Mouse (Mus musculus) G1E (cell line): ENCODE measurements around the gene P2ry12. TPM values are rescaled to one million over a fixed set of nuclear protein-coding genes. Genes with fewer than 3 reads are reported as not detected.

Experiments used
- ATAC-seq: 2 replicates; pipeline ENCODE4 v1.8.0; 2016; ENCODE audit warnings: mild to moderate bottlenecking; ENCODE audit not compliant: insufficient number of reproducible peaks, poor library complexity, low FRiP score, severe bottlenecking; ENCODE audit errors: extremely low read depth
- DNase-seq: peaks from one replicate; pipeline ENCODE4 v3.0.0; 2012; ENCODE audit warnings: low spot score
- H3K27me3 ChIP-seq: 2 replicates; pipeline ENCODE4 v1.6.1; 2012; ENCODE audit warnings: mild to moderate bottlenecking, low read length, inconsistent platforms; ENCODE audit not compliant: insufficient read depth
- H3K36me3 ChIP-seq: replicated peaks from 2 replicates; pipeline ENCODE3; 2012; ENCODE audit warnings: mild to moderate bottlenecking, inconsistent platforms
- H3K4me1 ChIP-seq: 2 replicates; pipeline ENCODE4 v1.6.1; 2012; ENCODE audit warnings: low read depth, low read length, inconsistent platforms, mixed read lengths; ENCODE audit not compliant: insufficient read depth
- H3K4me3 ChIP-seq: 2 replicates; pipeline ENCODE4 v1.5.1; 2012; ENCODE audit warnings: low read depth, mild to moderate bottlenecking, inconsistent platforms, low read length, moderate library complexity, mixed read lengths
- H3K9me3 ChIP-seq: replicated peaks from 2 replicates; pipeline ENCODE4 v1.6.1; 2012; ENCODE audit warnings: inconsistent platforms
- CTCF ChIP-seq: IDR thresholded peaks from 2 replicates; pipeline ENCODE4 v1.5.1; 2012; ENCODE audit warnings: low read depth, low read length, inconsistent platforms, mixed read lengths
- GATA1 ChIP-seq: IDR thresholded peaks from 2 replicates; pipeline ENCODE4 v1.6.1; 2012; ENCODE audit warnings: borderline replicate concordance, low read length, inconsistent platforms, mixed read lengths
- GATA2 ChIP-seq: IDR thresholded peaks from 2 replicates; pipeline ENCODE4 v1.6.1; 2012; ENCODE audit warnings: low read depth, low read length, inconsistent platforms, borderline replicate concordance
- POLR2AphosphoS5 ChIP-seq: IDR thresholded peaks from 2 replicates; pipeline ENCODE4 v1.6.1; 2012; ENCODE audit warnings: low read depth, low read length, inconsistent platforms; ENCODE audit not compliant: insufficient replicate concordance
- TAL1 ChIP-seq: conservative IDR thresholded peaks from 2 replicates; pipeline ENCODE4 v1.6.1; 2012; ENCODE audit warnings: low read depth, low read length, inconsistent platforms, mixed read lengths
- polyA plus RNA-seq: library from polyadenylated mRNA; stranded (reverse); fragments of >175 nt; gene quantifications from 2 replicates; pipeline ENCODE4 v1.2.3, GENCODE M21; 2012
- total RNA-seq, 2 experiments: library from RNA; stranded (forward) in 1 of 2; stranded (reverse) in 1 of 2; fragments of 200-1000 nt in 1 of 2; fragments of >200 nt in 1 of 2; fragmentation: Nextera tagmentation in 1 of 2; gene quantifications; 2 replicates each; pipeline ENCODE4 v1.2.3; 2014 to 2017

Gene P2ry12
- total and polyA plus RNA-seq, 3 experiments, result 0.22 TPM; not detected in 2

GRCm38 (mm10) chr3:59263417-59263816, 746 bp upstream of the P2ry12 start:
- H3K27me3 ChIP-seq, result peaks cover 3% of the 10 kb centered on the region; the same call in 1 of the 2 replicates
- DNase-seq, result no peak
- ATAC-seq, result no peak
- no peak overlapping the region for H3K4me3 ChIP-seq
- no peaks in the 10 kb centered on the region for H3K4me1 ChIP-seq
- no peaks in the 10 kb centered on the region for H3K9me3 ChIP-seq
- H3K36me3 ChIP-seq, result no peaks in the 10 kb centered on the region
- TF ChIP-seq TAL1 (no peak), POLR2AphosphoS5 (no peak), GATA1 (no peak), CTCF (no peak), GATA2 (no peak)

GRCm38 (mm10) chr3:59261709-59262472, 780 bp downstream of the P2ry12 start:
- DNase-seq (no peak), ATAC-seq (no peak)
- Histone ChIP-seq H3K4me1 (no peaks in the 10 kb centered on the region), H3K9me3 (no peaks in the 10 kb centered on the region), H3K36me3 (no peaks in the 10 kb centered on the region), H3K4me3 (no peak overlapping the region), H3K27me3 (peaks cover 7% of the 10 kb centered on the region; the same call in 1 of the 2 replicates)
- no peak for TF ChIP-seq POLR2AphosphoS5
- TF ChIP-seq GATA1, result no peak
- TF ChIP-seq GATA2, result no peak
- TF ChIP-seq TAL1, result no peak
- no peak for TF ChIP-seq CTCF

- Histone ChIP-seq H3K27me3 (peaks cover 7% of the 10 kb centered on the region; the same call in 1 of the 2 replicates), H3K4me1 (no peaks in the 10 kb centered on the region), H3K4me3 (no peak overlapping the region), H3K36me3 (no peaks in the 10 kb centered on the region), H3K9me3 (no peaks in the 10 kb centered on the region)
- DNase-seq (no peak), ATAC-seq (no peak)
- TF ChIP-seq TAL1, result no peak
- no peak for TF ChIP-seq GATA1
- TF ChIP-seq GATA2, result no peak
- TF ChIP-seq POLR2AphosphoS5, result no peak
- TF ChIP-seq CTCF, result no peak
Observed at GRCm38 (mm10) chr3:59260745-59261144, 1.9 kb downstream of the P2ry12 start.

GRCm38 (mm10) chr3:59257740-59258664, 4.7 kb downstream of the P2ry12 start:
- 0 out of 2 replicates have a peak, but pooled peaks cover 5% of the 10 kb centered on the region for H3K27me3 ChIP-seq
- H3K4me3 ChIP-seq, result no peak overlapping the region
- TF ChIP-seq POLR2AphosphoS5 (no peak), GATA1 (no peak), TAL1 (no peak), GATA2 (no peak), CTCF (no peak)
- ATAC-seq (no peak), DNase-seq (no peak)
- no peaks in the 10 kb centered on the region for H3K9me3 ChIP-seq
- no peaks in the 10 kb centered on the region for H3K4me1 ChIP-seq
- H3K36me3 ChIP-seq, result no peaks in the 10 kb centered on the region

- Histone ChIP-seq H3K36me3 (no peaks in the 10 kb centered on the region), H3K9me3 (no peaks in the 10 kb centered on the region), H3K4me3 (no peak overlapping the region), H3K27me3 (no peaks in the 10 kb centered on the region), H3K4me1 (no peaks in the 10 kb centered on the region)
- TF ChIP-seq GATA1, result no peak
- DNase-seq (no peak), ATAC-seq (no peak)
Observed at GRCm38 (mm10) chr3:59250454-59250853, 12.2 kb downstream of the P2ry12 start.

GRCm38 (mm10) chr3:59248031-59248430, 14.6 kb downstream of the P2ry12 start:
- Histone ChIP-seq H3K4me1 (no peaks in the 10 kb centered on the region), H3K9me3 (no peaks in the 10 kb centered on the region), H3K4me3 (no peak overlapping the region), H3K27me3 (no peaks in the 10 kb centered on the region), H3K36me3 (no peaks in the 10 kb centered on the region)
- no peak for ATAC-seq
- DNase-seq, result no peak
- TF ChIP-seq GATA2 (no peak), TAL1 (no peak)

GRCm38 (mm10) chr3:59243384-59243783, 19.3 kb downstream of the P2ry12 start:
- DNase-seq (no peak), ATAC-seq (no peak)
- TF ChIP-seq TAL1 (no peak), CTCF (no peak), POLR2AphosphoS5 (no peak), GATA2 (no peak), GATA1 (no peak)
- Histone ChIP-seq H3K9me3 (no peaks in the 10 kb centered on the region), H3K27me3 (no peaks in the 10 kb centered on the region), H3K4me1 (no peaks in the 10 kb centered on the region), H3K4me3 (no peak overlapping the region), H3K36me3 (no peaks in the 10 kb centered on the region)
